Mouse (Mus musculus) ovary, postnatal 10 days (tissue): ENCODE data around the gene Atg4a.
A peak's percentile ranks its signal among the peaks of the same experiment; 100 is the strongest.

Experiments
- DNase-seq: peaks from one replicate; pipeline ENCODE4 v3.0.0; 2022; ENCODE audit warnings: low spot score

Gene Atg4a

DNA sequence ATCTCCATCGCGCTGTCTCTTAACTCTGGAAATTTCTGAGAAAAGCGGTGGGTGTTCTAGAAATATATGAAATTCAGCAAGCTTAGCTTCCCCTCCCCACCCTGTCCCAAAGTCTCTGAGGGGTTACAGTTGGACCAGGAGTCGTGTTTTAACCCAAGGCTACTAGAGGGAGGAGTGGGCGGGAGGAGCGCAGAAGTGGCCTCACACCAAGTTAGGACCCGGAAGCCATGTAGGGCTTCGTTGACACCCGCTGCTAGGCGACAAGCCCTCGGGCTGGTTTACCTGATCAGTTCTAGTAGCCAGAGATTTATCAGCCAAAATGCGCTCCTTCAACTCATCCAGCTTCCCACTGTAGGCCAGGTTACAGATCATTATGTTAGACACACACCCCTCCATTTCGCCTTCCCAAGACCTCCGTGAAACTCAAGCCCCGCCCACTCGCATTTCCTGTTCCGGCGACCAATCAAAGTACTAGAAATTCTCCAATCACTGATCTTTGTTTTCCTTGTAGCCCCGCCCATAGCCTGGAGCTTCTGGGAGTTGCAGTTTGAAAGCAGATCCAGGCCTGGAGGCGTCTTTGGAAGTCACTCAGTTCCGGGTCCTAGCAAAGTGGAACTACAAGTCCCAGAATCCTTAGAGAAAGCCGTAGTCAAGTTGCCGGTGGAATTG, at the start of gene Atg4a, which contains the start of gene Psmd10:
Gene Atg4a, plus strand, starts transcription at position 636 of the 669 bp plus-strand sequence.
Gene Psmd10, minus strand, starts transcription at position 457 of the 669 bp plus-strand sequence.
- DNase-seq, result peak; percentile 58

DNA sequence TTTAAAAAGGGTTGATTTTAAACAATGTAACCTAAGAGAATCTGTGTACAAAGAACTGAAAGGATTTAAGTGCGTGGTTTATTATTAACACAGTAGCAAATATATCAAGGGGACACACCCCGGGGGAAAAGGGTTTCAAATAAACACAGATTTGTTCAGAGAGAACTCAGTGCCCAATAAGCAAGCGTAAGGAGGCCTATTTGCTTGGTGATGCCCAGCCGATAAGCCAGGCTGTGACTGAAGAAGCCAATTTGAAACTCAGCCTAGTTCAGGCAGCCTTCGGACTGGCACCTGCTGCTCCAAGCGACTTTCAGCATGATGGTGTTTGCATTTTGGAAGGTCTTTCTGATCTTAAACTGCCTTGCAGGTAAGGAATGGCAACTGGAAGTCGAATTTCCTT, 49.3 kb upstream of the Atg4a start, which contains the start of gene Vsig1:
Gene Vsig1, plus strand, starts transcription at position 249 of the 400 bp plus-strand sequence.
- DNase-seq, result no peak

DNA sequence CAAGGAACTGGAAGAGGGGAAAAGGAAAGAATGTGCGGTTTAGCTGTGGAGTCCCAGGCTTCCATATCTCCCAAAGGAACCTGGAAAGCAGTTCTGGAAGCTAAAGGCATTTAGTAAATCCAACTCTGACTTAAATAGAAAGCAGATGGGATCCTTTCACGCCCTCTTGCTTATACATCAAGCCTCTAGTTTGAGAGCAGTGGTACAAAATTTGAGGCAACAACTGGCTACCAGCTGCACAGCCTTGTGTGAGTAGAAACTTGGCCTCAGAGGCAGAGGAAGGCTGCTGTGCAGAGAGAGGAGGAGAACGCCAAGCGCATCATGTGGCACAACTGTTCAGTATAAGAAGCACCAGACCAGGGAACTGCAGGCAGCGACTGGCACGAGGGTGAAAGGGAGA, 35.4 kb upstream of the Atg4a start:
- DNase-seq, result no peak

DNA sequence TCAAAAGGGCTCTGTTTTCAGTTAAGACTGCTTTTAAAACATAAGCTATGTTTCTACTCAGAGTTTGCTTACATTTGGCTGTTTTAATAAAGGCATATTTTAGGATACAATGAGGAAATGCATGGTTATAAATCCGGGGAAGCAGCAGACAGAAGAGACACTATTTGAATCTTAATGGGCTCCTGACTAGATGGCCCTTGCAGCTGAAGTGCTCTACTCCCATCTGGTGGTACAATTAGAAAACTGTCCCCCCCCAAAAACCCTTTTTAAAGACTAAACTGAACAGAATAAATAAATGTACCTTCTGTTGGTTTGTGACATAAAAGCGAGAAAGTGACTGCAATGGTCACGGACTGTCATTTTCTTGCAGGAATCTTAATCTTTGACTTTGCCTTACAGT, 24.6 kb upstream of the Atg4a start:
- DNase-seq, result no peak

DNA sequence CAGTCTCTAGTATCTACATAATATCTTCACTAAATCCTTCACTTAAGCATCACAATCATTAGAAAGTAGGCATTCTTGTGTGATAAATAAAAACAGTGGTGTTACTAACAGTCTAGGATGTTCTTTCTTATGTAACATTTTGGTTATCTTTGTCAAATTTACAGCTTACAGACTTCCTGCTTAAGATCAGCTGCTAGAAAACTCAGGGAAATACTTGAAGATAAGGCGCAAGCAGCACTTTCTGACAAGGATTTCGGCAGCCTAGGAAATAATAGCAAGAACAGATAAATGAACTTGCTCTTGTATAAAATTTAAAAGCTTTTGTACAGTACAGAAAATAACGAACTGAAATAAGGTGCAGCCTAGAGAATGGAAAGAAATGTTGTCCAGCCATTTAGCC, 23.4 kb upstream of the Atg4a start:
- no peak for DNase-seq

DNA sequence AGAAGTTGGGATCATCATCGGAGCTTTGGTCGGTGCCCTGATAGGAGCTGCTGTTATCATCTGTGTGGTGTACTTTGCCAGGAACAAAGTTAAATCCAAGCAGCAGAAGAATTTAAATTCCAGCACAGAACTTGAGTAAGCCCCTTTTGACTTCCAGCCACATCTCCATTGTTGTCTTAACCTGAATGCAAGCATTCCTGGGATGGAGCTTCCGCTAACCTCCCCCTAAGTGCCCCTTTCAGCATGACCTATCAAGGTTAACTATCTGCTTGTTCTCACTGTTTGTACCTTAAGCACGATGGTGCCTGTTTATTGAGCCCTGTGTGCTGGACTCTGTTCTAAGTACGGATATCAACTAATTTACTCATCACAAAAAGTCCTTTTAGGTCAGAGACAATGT, 20.4 kb upstream of the Atg4a start:
- DNase-seq, result no peak

DNA sequence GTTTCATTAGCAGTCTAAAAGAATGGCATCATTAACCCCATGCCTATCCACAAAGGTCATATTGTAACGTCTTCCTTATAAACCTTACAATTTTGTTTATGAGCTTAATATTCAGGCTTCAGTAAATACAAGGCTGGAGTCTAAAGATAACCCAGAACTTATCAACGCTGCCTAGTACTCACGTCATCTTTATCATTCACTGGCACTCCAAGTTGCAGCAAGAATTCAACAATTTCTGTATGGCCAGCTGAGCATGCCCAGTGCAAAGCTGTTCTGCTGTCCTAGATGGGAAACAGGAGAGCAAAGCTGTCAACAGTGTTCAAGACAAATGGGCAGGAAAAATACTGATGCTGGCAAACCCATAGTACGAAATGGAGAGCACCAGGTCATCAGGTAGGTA, 3.1 kb upstream of the Atg4a start:
- DNase-seq, result no peak

DNA sequence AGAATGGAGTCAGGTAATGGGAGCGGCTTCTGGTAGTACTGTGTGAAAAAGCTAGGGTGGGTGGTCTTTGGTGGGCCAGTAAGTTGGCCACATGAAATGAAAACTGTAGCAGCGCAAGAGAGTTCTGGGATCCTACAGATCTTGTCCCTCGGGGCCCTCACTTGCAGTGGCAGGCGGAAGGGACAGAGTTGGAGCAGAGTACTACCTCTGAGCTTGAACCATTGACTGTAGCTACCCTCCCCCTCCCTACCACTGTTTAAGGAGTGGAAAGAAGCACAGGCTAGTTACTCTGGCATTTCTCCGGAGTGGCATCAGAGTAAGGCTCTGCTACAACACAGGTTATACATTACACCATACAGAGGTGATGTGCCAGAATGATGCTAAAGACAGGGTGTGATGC, 252 bp downstream of the Atg4a start:
- DNase-seq, result no peak

DNA sequence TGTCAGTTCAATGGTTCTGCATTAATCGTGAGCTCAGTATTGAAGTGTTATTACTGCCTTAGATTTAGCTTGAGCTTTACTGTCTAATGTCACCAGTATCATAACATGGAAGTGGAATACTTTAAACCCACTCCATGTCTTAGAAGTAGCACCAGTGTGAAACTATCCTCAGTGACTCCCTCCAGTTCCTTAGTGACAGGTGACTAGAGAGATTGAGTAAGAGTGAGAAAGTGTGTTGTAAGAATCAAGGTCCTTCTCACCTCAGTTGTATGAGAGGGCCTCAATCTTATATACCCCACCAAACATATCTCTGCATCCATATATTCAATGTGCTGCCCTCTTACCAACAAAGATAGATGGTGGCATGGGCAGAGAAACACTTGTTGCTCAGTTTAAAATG, 22.2 kb downstream of the Atg4a start:
- DNase-seq, result no peak

DNA sequence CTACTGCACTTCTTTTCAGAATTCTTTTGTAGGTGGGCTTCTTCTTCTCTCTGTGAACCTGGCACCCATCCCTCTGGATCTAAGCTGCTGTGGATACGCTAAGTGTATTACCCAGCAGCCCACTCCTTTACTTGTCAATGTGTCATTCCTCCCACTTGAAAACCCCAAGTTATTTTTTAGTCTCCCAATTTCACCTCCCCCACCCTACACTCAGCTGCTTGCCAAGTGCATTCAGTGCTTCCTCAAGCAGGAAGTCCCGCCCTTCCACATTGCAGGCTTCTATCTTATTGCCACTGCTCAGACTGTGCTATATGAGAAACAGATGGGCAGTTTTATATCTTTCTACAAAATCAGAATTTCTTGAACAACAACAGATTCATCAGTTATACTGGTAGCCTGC, 22.8 kb downstream of the Atg4a start:
- DNase-seq, result no peak

DNA sequence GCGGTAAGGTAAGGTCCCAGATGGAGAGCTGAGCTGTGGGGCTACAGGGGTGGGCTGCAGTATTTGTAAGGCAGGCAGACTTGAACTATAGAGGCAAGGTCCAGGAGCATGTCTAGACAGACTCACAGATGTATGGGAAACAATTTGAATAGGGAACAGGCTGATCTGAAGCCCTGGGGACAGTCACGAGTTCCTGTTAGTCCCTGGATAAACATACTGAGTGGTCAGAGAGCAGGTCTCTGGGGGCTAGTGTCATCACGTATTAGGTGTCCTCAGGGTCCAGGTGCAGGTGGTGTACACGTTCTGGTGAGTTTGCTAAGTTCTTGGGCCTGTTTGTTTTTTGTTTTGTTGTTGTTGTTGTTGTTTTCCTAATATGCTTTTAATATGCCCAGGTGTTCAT, 23.5 kb downstream of the Atg4a start:
- DNase-seq, result no peak

DNA sequence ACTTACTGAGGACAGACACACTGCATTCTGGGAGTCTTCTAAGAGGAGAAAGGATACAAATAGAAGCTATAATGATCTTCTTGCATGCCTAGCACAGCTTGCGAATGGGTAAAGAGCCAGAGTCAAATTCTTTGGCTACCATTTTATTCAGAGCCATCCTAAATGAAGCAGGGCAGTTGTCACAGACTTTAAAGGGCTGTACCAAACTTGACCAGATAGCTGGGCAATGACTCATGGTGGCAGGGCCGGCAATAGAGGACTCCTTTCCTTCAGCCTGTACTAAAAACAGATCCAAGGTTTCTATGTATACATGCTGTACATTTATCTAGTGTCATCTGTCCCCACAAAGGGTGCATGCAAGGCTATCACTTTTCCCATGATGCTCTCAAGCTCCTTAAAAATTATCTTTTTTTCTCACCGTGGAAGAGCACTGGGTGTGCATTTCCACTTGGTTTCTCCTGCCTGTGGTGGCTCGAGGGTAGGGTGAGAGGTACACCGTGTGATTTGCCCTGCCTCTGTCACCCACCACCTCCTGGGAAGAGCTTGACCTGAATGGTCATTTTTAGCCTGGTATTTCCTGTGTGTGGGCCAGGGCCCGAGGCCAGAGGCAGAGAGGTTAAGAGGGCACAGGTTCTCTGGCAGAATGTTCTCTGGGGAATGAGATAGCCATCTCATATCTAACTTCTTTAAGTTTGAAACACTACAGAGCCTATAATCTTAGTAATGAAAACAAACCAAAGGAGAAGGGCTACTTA, 26.7 kb downstream of the Atg4a start:
- DNase-seq, result no peak

DNA sequence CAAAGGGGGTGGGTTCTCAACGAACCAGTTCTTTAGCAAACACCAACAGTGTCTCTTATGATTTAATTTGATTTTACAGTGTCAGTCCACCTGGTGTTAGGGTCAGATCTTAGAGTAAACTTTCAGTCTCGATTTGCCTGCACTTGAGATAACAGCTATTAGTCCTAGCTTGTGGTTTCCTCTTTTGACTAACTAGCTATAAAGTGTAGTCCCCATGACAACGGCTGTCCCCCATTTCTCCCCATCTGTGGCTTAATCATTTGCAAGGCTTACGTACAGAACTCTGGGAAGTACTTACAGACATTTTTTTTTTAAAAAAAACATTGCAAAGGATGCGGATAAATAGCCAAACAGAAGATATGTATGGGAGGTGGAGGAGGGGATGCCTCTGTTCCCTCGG, 28.1 kb downstream of the Atg4a start:
- no peak for DNase-seq

DNA sequence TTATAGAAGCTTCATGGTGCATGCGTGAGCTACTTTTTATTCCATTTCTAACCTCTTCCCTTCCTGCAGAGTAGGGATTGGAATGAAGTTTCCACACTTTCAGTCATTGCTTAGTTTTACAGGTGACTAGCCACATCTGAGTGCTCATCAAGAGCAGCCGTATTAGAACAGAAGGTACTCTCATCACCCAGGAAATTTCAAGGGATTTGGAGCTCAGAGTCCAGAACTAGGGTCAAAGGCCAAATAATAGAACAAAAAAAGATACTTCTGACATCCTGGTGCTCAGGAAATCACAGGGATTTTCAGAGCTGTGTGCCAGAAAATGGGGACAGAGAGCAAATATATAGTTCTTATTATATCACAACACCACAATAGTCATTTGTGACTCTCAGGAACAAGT, 28.5 kb downstream of the Atg4a start:
- no peak for DNase-seq

DNA sequence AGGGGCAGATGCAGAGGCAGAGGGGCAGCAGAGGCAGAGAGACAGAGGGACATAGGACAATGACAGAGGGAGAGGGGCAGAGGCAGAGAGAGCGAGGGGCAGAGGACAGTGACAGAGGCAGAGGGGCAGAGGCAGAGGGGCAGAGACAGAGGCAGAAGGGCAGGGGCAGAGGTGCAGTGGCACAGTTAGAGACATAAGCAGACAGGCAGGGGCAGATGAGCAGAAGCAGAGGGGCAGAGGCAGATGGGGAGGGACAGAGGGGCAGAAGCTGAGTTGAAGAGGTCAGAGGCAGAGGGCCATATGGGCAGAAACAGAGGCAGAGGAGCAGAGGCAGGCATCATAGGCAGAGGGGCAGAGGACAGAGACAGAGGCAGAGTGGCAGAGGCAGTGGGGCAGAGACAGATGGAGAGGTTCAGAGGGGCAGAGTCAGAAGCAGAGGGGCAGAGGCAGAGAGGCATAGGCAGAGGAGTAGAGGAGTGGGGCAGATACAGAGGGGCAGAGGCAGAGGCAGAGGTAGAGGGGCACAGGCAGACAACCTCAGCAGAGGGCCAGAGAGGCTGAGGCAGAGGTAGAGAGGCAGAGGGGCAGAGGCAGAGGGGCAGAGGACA, 40.3 kb downstream of the Atg4a start:
- DNase-seq, result no peak

DNA sequence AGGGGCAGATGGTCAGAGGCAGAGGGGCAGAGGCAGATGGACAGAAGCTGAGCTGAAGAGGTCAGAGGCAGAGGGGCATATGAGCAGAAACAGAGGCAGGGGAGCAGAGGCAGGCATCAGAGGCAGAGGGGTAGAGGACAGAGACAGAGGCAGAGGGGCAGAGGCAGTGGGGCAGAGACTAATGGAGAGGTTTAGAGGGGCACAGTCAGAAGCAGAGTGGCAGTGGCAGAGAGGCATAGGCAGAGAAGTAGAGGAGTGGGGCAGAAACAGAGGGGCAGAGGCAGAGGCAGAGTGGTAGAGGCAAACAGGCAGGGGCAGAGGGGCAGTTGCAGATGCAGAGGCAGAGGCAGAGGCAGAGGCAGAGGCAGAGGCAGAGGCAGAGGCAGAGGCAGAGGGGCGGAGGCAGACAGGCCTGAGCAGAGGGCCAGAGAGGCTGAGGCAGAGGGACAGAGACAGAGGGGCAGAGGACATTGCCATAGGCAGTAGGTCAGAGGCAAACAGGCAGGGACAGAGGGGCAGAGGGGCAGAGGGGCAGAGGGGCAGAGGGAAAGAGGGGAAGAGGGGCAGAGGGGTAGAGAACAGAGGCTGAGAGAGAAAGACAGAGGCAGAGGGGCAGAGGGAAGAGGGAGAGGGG, 41.3 kb downstream of the Atg4a start:
- no peak for DNase-seq

DNA sequence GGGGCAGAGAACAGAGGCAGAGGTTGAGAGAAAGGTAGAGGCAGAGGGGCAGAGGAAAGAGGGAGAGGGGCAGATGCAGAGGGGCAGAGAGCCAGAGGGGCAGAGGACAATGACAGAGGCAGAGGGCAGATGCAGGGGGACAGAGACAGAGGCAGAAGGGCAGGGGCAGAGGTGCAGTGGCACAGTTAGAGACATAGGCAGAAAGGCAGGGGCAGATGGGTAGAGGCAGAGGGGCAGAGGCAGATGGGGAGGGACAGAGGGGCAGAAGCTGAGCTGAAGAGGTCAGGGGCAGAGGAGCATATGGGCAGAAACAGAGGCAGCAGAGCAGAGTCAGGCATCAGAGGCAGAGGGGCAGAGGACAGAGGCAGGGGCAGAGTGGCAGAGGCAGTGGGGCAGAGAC, 42.2 kb downstream of the Atg4a start:
- DNase-seq, result no peak

DNA sequence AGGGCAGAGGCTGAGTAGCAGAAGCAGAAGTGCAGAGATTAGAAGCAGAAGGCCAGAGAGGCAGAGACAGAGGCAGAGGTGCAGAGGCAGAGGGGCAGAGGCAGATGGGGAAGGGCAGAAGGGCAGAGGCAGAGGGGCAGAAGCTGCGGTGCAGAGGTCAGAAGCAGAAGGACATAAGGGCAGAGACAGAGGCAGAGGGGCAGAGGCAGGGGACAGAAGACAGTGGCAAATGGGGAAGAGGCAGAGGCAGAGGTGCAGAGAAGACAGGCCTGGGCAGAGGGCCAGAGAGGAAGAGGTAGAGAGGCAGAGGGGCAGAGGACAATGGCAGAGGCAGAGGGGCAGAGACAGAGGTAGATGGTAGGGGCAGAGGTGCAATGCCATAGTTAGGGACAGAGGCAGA, 193.0 kb downstream of the Atg4a start:
- no peak for DNase-seq

DNA sequence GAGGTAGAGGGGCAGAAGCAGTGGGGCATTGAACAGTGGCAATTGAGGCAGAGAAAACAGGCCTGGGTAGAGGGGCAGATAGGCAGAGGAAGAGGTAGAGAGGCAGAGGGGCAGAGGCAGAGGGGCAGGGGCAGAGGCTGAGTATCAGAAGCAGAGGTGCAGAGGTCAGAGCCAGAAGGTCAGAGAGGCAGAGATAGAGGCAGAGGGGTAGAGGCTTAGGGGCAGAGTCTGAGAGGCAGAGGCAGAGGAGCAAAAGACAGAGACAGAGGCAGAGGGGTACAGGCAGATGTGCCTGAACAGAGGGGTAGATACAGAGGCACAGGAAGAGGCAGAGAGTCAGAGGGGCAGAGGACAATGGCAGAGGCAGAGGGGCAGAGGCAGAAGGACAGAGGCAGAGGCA, 193.6 kb downstream of the Atg4a start:
- no peak for DNase-seq

DNA sequence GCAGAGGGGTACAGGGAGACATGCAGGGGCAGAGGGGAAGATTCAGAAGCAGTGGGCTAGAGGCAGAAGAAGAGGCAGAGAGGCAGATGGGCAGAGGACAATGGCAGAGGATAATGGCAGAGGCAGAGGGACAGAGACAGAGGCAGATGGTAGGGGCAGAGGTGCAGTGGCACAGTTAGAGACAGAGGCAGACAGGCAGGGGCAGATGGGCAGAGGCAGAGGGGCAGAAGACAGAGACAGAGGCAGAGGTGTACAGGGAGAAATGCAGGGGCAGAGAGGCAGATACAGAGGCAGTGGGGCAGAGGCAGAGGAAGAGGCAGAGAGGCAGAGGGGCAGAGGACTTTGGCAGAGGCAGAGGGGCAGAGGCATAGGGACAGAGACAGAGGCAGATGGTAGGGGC, 194.5 kb downstream of the Atg4a start:
- DNase-seq, result no peak

DNA sequence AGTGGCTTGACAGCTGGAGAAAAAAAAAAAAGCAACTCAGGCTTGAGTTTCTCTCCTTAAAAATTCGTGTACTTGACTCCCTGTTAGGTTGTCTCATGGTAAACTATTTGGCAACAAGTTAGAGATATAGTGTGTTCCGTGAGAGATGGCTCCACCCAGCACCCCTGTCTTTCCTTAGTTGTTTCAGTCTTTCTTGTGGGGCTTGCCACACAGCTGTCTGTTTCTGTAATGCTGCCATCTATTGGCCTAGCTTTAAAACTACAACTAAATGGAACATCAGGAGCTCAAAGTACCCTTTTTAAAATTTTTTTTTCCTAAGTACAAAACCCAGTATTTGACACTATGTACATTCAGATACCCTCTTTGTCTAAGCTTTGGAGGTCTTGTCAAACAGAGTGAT, 200.0 kb downstream of the Atg4a start:
- DNase-seq, result no peak

DNA sequence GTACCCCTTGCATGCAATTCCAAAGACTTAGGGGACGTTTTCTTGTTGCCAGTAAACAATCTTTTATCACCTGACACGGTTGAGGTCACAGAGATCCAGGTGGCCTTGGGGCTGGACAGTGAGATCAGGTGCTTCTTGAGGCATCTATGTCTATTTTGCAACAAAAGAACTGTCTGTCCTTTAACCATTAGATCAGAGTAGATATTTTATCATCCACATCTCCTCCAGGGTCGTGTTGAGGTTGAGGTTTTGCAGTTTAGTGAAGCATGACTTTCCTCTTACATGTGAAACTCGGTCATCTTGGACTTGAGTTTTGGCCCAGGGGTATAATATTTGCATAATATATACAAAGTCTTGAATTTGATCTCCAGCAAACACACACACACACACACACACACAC, 200.9 kb downstream of the Atg4a start:
- no peak for DNase-seq

DNA sequence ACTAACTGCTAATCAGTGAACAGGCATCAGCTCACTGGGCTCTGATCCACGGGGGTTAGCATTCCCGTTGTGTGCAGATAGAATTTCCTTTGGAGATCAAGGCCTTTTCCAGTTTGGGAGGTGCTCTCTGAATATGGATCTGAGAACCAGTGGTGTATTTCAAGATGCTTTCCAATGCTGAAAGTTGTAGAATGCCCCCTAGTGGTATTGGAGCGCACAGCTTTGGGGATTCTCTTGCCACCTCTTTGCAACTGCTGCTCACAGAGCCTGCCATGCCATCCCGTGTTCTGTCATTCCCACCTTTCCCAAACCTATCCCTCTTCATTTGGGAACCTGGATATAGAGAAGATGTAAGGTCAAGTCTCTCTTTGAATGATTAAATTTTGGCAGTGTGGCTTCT, 201.5 kb downstream of the Atg4a start:
- DNase-seq, result no peak
